29 mouse cellular contexts compared by ENCODE assay signal in the genomic region with DNA sequence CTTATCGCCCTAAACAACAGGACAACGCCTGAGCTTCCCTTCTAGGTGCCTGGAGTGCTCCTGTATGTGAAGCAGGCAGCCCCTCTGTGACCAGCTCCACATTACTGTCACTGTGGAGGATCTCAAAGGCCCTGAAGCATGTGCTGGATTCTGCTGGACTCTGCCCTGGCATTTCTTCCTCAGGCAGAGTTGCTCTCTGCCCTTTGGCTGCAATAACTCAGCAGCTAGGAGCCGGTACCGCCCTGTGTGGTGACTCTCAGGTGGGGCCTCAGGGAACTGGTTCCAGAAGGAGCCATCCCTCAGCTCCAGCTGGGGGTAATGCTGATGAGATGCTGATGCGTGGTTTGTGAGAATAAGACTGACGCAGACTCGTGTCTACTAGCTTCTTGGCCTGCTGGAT. TPM values are rescaled to one million over a fixed set of nuclear protein-coding genes. Genes with fewer than 3 reads are reported as not detected.
DNase-seq lines count a peak whose midpoint lies in the region; ATAC-seq and TF ChIP-seq lines count a peak whose summit lies in the region.
"Had no signal": no experiment of that assay in that cellular context is flagged by ENCODE, and none has a peak within 500 bp of the region (broad histone marks: within the 10 kb centered on the region; RNA-seq: fewer than 3 reads in every experiment).

No protein-coding gene starts in this region.

- H3K36me3 ChIP-seq in kidney, adult 2 months (ENCODE audit: control insufficient read depth, insufficient read depth, low read length) = no peaks in the 10 kb centered on the region
- 0 out of 2 replicates have a peak, but pooled peaks cover 6% of the 10 kb centered on the region for H3K36me3 ChIP-seq in kidney, embryonic 16.5 days (ENCODE audit: insufficient read depth, low read length)
- H3K36me3 ChIP-seq in intestine, postnatal 0 days (ENCODE audit: control insufficient read depth, insufficient read depth) = peaks cover 56% of the 10 kb centered on the region
- H3K36me3 ChIP-seq in stomach, postnatal 0 days (ENCODE audit: control insufficient read depth, insufficient read depth, low read length) = peaks cover 9% of the 10 kb centered on the region; the same call in 1 of the 2 replicates
- H3K36me3 ChIP-seq: embryonic facial prominence, embryonic 10.5 days; forebrain, embryonic 12.5 days; midbrain, embryonic 10.5 days; midbrain, embryonic 15.5 days had no signal

- no peak for ATAC-seq in kidney, embryonic 16.5 days (ENCODE audit: low FRiP score, low TSS enrichment)
- peak; percentile 78 for ATAC-seq in intestine, postnatal 0 days
- no peak for ATAC-seq in stomach, postnatal 0 days (ENCODE audit: low FRiP score, low TSS enrichment)
- ATAC-seq: forebrain, postnatal 0 days; hindbrain, postnatal 0 days; midbrain, embryonic 15.5 days; Patski had no signal

- H3K4me2 ChIP-seq in kidney, embryonic 16.5 days (replicated peaks; ENCODE audit: low read depth, low read length) = no peak overlapping the region
- no peak overlapping the region for H3K4me2 ChIP-seq in intestine, postnatal 0 days (replicated peaks; ENCODE audit: low read depth)
- H3K4me2 ChIP-seq in stomach, postnatal 0 days (replicated peaks; ENCODE audit: low read depth) = no peak overlapping the region
- H3K4me2 ChIP-seq: embryonic facial prominence, embryonic 15.5 days; forebrain, embryonic 12.5 days; liver, embryonic 15.5 days; lung, embryonic 15.5 days; midbrain, embryonic 15.5 days; neural tube, embryonic 15.5 days had no signal

- no peak overlapping the region for H3K4me3 ChIP-seq in kidney, adult 2 months (ENCODE audit: insufficient read depth, low read depth, low read length)
- no peak overlapping the region for H3K4me3 ChIP-seq in kidney, embryonic 16.5 days (ENCODE audit: low read length)
- no peak overlapping the region for H3K4me3 ChIP-seq in intestine, postnatal 0 days (ENCODE audit: low read depth, low read length)
- H3K4me3 ChIP-seq in stomach, postnatal 0 days (ENCODE audit: low read depth, low read length) = no peak overlapping the region
- H3K4me3 ChIP-seq: embryonic facial prominence, embryonic 10.5 days; embryonic facial prominence, embryonic 15.5 days; forebrain, embryonic 12.5 days; liver, embryonic 15.5 days; lung, embryonic 15.5 days; midbrain, embryonic 10.5 days; midbrain, embryonic 15.5 days; neural tube, embryonic 15.5 days had no signal

- no peak for TF ChIP-seq CTCF in kidney, adult 2 months (conservative IDR thresholded peaks at IDR 0.05; ENCODE audit: insufficient read depth, insufficient read length, low read depth, low read length)
- 0 out of 2 replicates have a peak, but pooled peaks have one; percentile 9 for TF ChIP-seq CTCF in intestine, postnatal 0 days (IDR thresholded peaks at IDR 0.05; ENCODE audit: low read depth)
- no peak for TF ChIP-seq CTCF in stomach, postnatal 0 days (IDR thresholded peaks at IDR 0.05; ENCODE audit: low read depth)

- no peak overlapping the region for H3K9ac ChIP-seq in kidney, embryonic 16.5 days (replicated peaks; ENCODE audit: low read length)
- no peak overlapping the region for H3K9ac ChIP-seq in intestine, postnatal 0 days (ENCODE audit: low read depth, low read length)
- no peak overlapping the region for H3K9ac ChIP-seq in stomach, postnatal 0 days (ENCODE audit: low read length)
- H3K9ac ChIP-seq: embryonic facial prominence, embryonic 15.5 days; forebrain, embryonic 12.5 days; forebrain, postnatal 0 days; liver, embryonic 15.5 days; lung, embryonic 15.5 days; midbrain, embryonic 15.5 days; neural tube, embryonic 15.5 days had no signal

- no peak for TF ChIP-seq EP300 in stomach, postnatal 0 days (optimal IDR thresholded peaks at IDR 0.05)

- H3K27me3 ChIP-seq in kidney, adult 2 months (replicated peaks; ENCODE audit: control insufficient read depth, insufficient read depth, low read length) = no peaks in the 10 kb centered on the region
- H3K27me3 ChIP-seq in kidney, embryonic 16.5 days (ENCODE audit: insufficient read depth, low read length) = no peaks in the 10 kb centered on the region
- no peaks in the 10 kb centered on the region for H3K27me3 ChIP-seq in intestine, postnatal 0 days (replicated peaks; ENCODE audit: control insufficient read depth, insufficient read depth, low read length)
- H3K27me3 ChIP-seq in stomach, postnatal 0 days (ENCODE audit: control insufficient read depth, insufficient read depth, low read length) = no peaks in the 10 kb centered on the region
- H3K27me3 ChIP-seq: embryonic facial prominence, embryonic 15.5 days; forebrain, embryonic 12.5 days; liver, embryonic 15.5 days; lung, embryonic 15.5 days; midbrain, embryonic 15.5 days; neural tube, embryonic 15.5 days; Patski had no signal

- TF ChIP-seq POLR2A in kidney, adult 2 months (IDR thresholded peaks at IDR 0.05; ENCODE audit: low read depth, low read length) = no peak

- peaks cover 21% of the 10 kb centered on the region for H3K4me1 ChIP-seq in kidney, adult 2 months (ENCODE audit: control insufficient read depth, insufficient read depth, low read length)
- H3K4me1 ChIP-seq in kidney, embryonic 16.5 days (ENCODE audit: insufficient read depth, low read length) = peaks cover 5% of the 10 kb centered on the region; the same call in 1 of the 2 replicates
- H3K4me1 ChIP-seq in intestine, postnatal 0 days (replicated peaks; ENCODE audit: control insufficient read depth, insufficient read depth, low read length) = no peaks in the 10 kb centered on the region; the same call in 1 of the 2 replicates
- no peaks in the 10 kb centered on the region for H3K4me1 ChIP-seq in stomach, postnatal 0 days (replicated peaks; ENCODE audit: control insufficient read depth, insufficient read depth)

- H3K27ac ChIP-seq in kidney, adult 2 months (ENCODE audit: insufficient read depth, low read depth, low read length) = peak overlapping the region; percentile 85
- no peak overlapping the region for H3K27ac ChIP-seq in kidney, embryonic 16.5 days (ENCODE audit: low read length)
- H3K27ac ChIP-seq in intestine, postnatal 0 days (ENCODE audit: low read depth, low read length) = peak overlapping the region; percentile 86
- no peak overlapping the region for H3K27ac ChIP-seq in stomach, postnatal 0 days (replicated peaks)
- H3K27ac ChIP-seq: embryonic facial prominence, embryonic 10.5 days; embryonic facial prominence, embryonic 15.5 days; forebrain, embryonic 12.5 days; hindbrain, postnatal 0 days; liver, embryonic 15.5 days; lung, embryonic 15.5 days; midbrain, embryonic 10.5 days; midbrain, embryonic 15.5 days; neural tube, embryonic 15.5 days had no signal

- peak; percentile 85 for DNase-seq in kidney, adult 2 months
- DNase-seq in kidney, postnatal 14 days = peak; percentile 60
- DNase-seq in yolk sac, embryonic 10.5 days (ENCODE audit: low spot score) = peak; percentile 61
- no peak for DNase-seq in T-cell, adult 2 months (ENCODE audit: low spot score)
- no peak for DNase-seq in stomach, postnatal 0 days (ENCODE audit: low spot score)
- DNase-seq: adrenal gland, postnatal 14 days; cerebellum, adult 18-20 months; cerebellum, postnatal 25 days; forebrain, postnatal 0 days; gastrocnemius, postnatal 10 days; heart, postnatal 14 days; layer of hippocampus, postnatal 36 days; left cerebral cortex, postnatal 4 days; retina, postnatal 1 day; right cerebral cortex, postnatal 14 days; thymus, adult 2 months; thymus, postnatal 36 days had no signal

- H3K9me3 ChIP-seq in kidney, embryonic 16.5 days (ENCODE audit: low read length) = no peaks in the 10 kb centered on the region
- H3K9me3 ChIP-seq in intestine, postnatal 0 days (ENCODE audit: control insufficient read depth) = no peaks in the 10 kb centered on the region
- H3K9me3 ChIP-seq in stomach, postnatal 0 days (ENCODE audit: control insufficient read depth, low read length) = no peaks in the 10 kb centered on the region
- H3K9me3 ChIP-seq: embryonic facial prominence, embryonic 10.5 days; embryonic facial prominence, embryonic 15.5 days; forebrain, embryonic 12.5 days; liver, embryonic 15.5 days; lung, embryonic 15.5 days; midbrain, embryonic 10.5 days; midbrain, embryonic 15.5 days; neural tube, embryonic 15.5 days had no signal

- WGBS in kidney, adult 2 months = 63% methylated on average over 7 of the region's 7 CpGs
- WGBS in kidney, embryonic 16.5 days = 73% methylated on average over 7 of the region's 7 CpGs
- 52% methylated on average over 7 of the region's 7 CpGs for WGBS in intestine, postnatal 0 days
- WGBS in stomach, postnatal 0 days = 84% methylated on average over 7 of the region's 7 CpGs

RNA-seq across cellular contexts. Expression of a gene that starts 8.0 kb away (rescaled TPM):
- polyA plus RNA-seq in kidney, adult 2 months (2012; rRNA removed) = 34.6 and 40.3 TPM in 2 replicates
- 24.8 and 26.5 TPM in 2 replicates for polyA plus RNA-seq in kidney, embryonic 16.5 days (2015; fragmentation: Nextera tagmentation; extraction: Ambion mirVana)
- polyA plus RNA-seq in intestine, postnatal 0 days (2015; fragmentation: Nextera tagmentation; extraction: Ambion mirVana) = 53.2 and 55.6 TPM in 2 replicates
- 24.0 and 26.1 TPM in 2 replicates for polyA plus RNA-seq in stomach, postnatal 0 days (2015; fragmentation: Nextera tagmentation; extraction: Ambion mirVana)

Comparison
In these comparisons a context has a peak if more than half of its experiments do, and no peak if none do; other contexts are left out.
1. H3K27ac ChIP-seq: peak in kidney, adult 2 months (single experiment) and intestine, postnatal 0 days (single experiment); none in kidney, embryonic 16.5 days (single experiment) and stomach, postnatal 0 days (single experiment).
2. DNase-seq: peak in kidney, adult 2 months (single experiment), kidney, postnatal 14 days (single experiment) and yolk sac, embryonic 10.5 days (single experiment); none in T-cell, adult 2 months (single experiment) and stomach, postnatal 0 days (single experiment).